Mouse (Mus musculus) olfactory bulb, adult 2 months (tissue): ENCODE measurements at regions not wholly inside any gene's neighbourhood (a gene's known extent, or its start where the extent isn't known, plus 50 kb on each side); places are given as distances from the start of the nearest gene placed in this dataset.

Experiments
- CTCF ChIP-seq: fragments of 200-500 bp; IDR thresholded peaks from 2 replicates; pipeline ENCODE4 v1.5.1; 2012; ENCODE audit warnings: low read depth, mild to moderate bottlenecking, low read length, moderate library complexity; ENCODE audit not compliant: insufficient read depth
- POLR2A ChIP-seq: fragments of 200-500 bp; IDR thresholded peaks from 2 replicates; pipeline ENCODE4 v1.6.1; 2012; ENCODE audit warnings: mild to moderate bottlenecking, low read depth, low read length, moderate library complexity; ENCODE audit not compliant: insufficient read depth

GRCm38 (mm10) chr12:70577769-70578168 is 124.9 kb downstream of the Tmx1 start:
- TF ChIP-seq POLR2A: no peak
- TF ChIP-seq CTCF: no peak
